Mouse (Mus musculus): ENCODE results near the gene Tbc1d14. TPM values are rescaled to one million over a fixed set of nuclear protein-coding genes. Genes with fewer than 3 reads are reported as not detected.

The Tbc1d14 gene
- polyA plus RNA-seq, 1 experiment from 2014 or later, result 38.2 TPM

- no peak overlapping the region for H3K27ac ChIP-seq
- H3K4me3 ChIP-seq, result no peak overlapping the region
- H3K36me3 ChIP-seq, result peaks cover 96% of the 10 kb centered on the region
- DNase-seq (ENCODE audit: low spot score), result no peak
- H3K9me3 ChIP-seq (replicated peaks), result no peaks in the 10 kb centered on the region
- H3K4me1 ChIP-seq, result no peaks in the 10 kb centered on the region; the same call in 1 of the 2 replicates
- no peaks in the 10 kb centered on the region for H3K27me3 ChIP-seq (ENCODE audit: low read depth, poor library complexity, severe bottlenecking)
- 92% methylated on average over 5 of the region's 5 CpGs for WGBS
Measured at GRCm38 (mm10) chr5:36515558-36515957, 77.5 kb downstream of the Tbc1d14 start.

- no peak for DNase-seq (ENCODE audit: low spot score)
Measured at GRCm38 (mm10) chr5:36515126-36515525, 78.0 kb downstream of the Tbc1d14 start.

GRCm38 (mm10) chr5:36510956-36511355 is 82.1 kb downstream of the Tbc1d14 start:
- WGBS, result 90% methylated on average over 2 of the region's 2 CpGs
- no peak overlapping the region for H3K4me3 ChIP-seq
- no peaks in the 10 kb centered on the region for H3K4me1 ChIP-seq
- peaks cover 92% of the 10 kb centered on the region for H3K36me3 ChIP-seq
- no peaks in the 10 kb centered on the region for H3K27me3 ChIP-seq (ENCODE audit: low read depth, poor library complexity, severe bottlenecking)
- no peak for DNase-seq (ENCODE audit: low spot score)
- no peaks in the 10 kb centered on the region for H3K9me3 ChIP-seq (replicated peaks)
- no peak overlapping the region for H3K27ac ChIP-seq

More at GRCm38 (mm10) chr5:36515126-36515525, 78.0 kb downstream of the Tbc1d14 start:
- no peaks in the 10 kb centered on the region for H3K27me3 ChIP-seq (ENCODE audit: low read depth, poor library complexity, severe bottlenecking)
- H3K9me3 ChIP-seq (replicated peaks), result no peaks in the 10 kb centered on the region
- peaks cover 96% of the 10 kb centered on the region for H3K36me3 ChIP-seq
- WGBS, result 98% methylated on average over 1 of the region's 1 CpGs
- no peaks in the 10 kb centered on the region; the same call in 1 of the 2 replicates for H3K4me1 ChIP-seq
- no peak overlapping the region for H3K27ac ChIP-seq
- no peak overlapping the region for H3K4me3 ChIP-seq

- no peaks in the 10 kb centered on the region for H3K9me3 ChIP-seq (replicated peaks)
- no peak for DNase-seq (ENCODE audit: low spot score)
- H3K4me3 ChIP-seq, result no peak overlapping the region
- H3K27ac ChIP-seq, result no peak overlapping the region
- H3K4me1 ChIP-seq, result no peaks in the 10 kb centered on the region
- H3K27me3 ChIP-seq (ENCODE audit: low read depth, poor library complexity, severe bottlenecking), result no peaks in the 10 kb centered on the region
- H3K36me3 ChIP-seq, result peaks cover 96% of the 10 kb centered on the region
- WGBS, result 93% methylated on average over 10 of the region's 10 CpGs
Measured at GRCm38 (mm10) chr5:36508351-36508750, 84.7 kb downstream of the Tbc1d14 start.

- H3K36me3 ChIP-seq, result peaks cover 95% of the 10 kb centered on the region
- WGBS, result 79% methylated on average over 5 of the region's 5 CpGs
- no peak overlapping the region for H3K4me3 ChIP-seq
- no peaks in the 10 kb centered on the region for H3K27me3 ChIP-seq (ENCODE audit: low read depth, poor library complexity, severe bottlenecking)
- no peaks in the 10 kb centered on the region for H3K4me1 ChIP-seq
- H3K9me3 ChIP-seq (replicated peaks), result no peaks in the 10 kb centered on the region
- H3K27ac ChIP-seq, result no peak overlapping the region
- DNase-seq (ENCODE audit: low spot score), result no peak
Measured at GRCm38 (mm10) chr5:36505643-36506042, 87.4 kb downstream of the Tbc1d14 start.

GRCm38 (mm10) chr5:36505235-36505634 is 87.8 kb downstream of the Tbc1d14 start:
- Histone ChIP-seq H3K36me3 (peaks cover 95% of the 10 kb centered on the region), H3K9me3 (replicated peaks) (no peaks in the 10 kb centered on the region), H3K4me3 (no peak overlapping the region), H3K27ac (no peak overlapping the region), H3K27me3 (ENCODE audit: low read depth, poor library complexity, severe bottlenecking) (no peaks in the 10 kb centered on the region), H3K4me1 (no peaks in the 10 kb centered on the region)
- no peak for DNase-seq (ENCODE audit: low spot score)
- WGBS, result 90% methylated on average over 7 of the region's 7 CpGs

GRCm38 (mm10) chr5:36494709-36495108 is 98.4 kb downstream of the Tbc1d14 start:
- H3K4me3 ChIP-seq, result no peak overlapping the region
- 95% methylated on average over 9 of the region's 9 CpGs for WGBS

GRCm38 (mm10) chr5:36493919-36494318 is 99.2 kb downstream of the Tbc1d14 start:
- H3K9me3 ChIP-seq (replicated peaks), result no peaks in the 10 kb centered on the region
- no peak overlapping the region for H3K4me3 ChIP-seq
- no peaks in the 10 kb centered on the region for H3K4me1 ChIP-seq
- 87% methylated on average over 6 of the region's 6 CpGs for WGBS
- peaks cover 69% of the 10 kb centered on the region for H3K36me3 ChIP-seq
- H3K27me3 ChIP-seq (ENCODE audit: low read depth, poor library complexity, severe bottlenecking), result no peaks in the 10 kb centered on the region
- DNase-seq (ENCODE audit: low spot score), result no peak
- H3K27ac ChIP-seq, result no peak overlapping the region

More at GRCm38 (mm10) chr5:36494709-36495108, 98.4 kb downstream of the Tbc1d14 start:
- Histone ChIP-seq H3K36me3 (peaks cover 74% of the 10 kb centered on the region), H3K4me1 (no peaks in the 10 kb centered on the region), H3K27me3 (ENCODE audit: low read depth, poor library complexity, severe bottlenecking) (no peaks in the 10 kb centered on the region), H3K9me3 (replicated peaks) (no peaks in the 10 kb centered on the region), H3K27ac (no peak overlapping the region)
- no peak for DNase-seq (ENCODE audit: low spot score)

- Histone ChIP-seq H3K27ac (no peak overlapping the region), H3K4me1 (peaks cover 11% of the 10 kb centered on the region), H3K9me3 (replicated peaks) (no peaks in the 10 kb centered on the region), H3K27me3 (ENCODE audit: low read depth, poor library complexity, severe bottlenecking) (peaks cover 26% of the 10 kb centered on the region), H3K36me3 (peaks cover 34% of the 10 kb centered on the region), H3K4me3 (no peak overlapping the region)
- WGBS, result 64% methylated on average over 2 of the region's 2 CpGs
- peak; percentile 43 for DNase-seq (ENCODE audit: low spot score)
Measured at GRCm38 (mm10) chr5:36489225-36489624, 103.9 kb downstream of the Tbc1d14 start.

- Histone ChIP-seq H3K9me3 (replicated peaks) (no peaks in the 10 kb centered on the region), H3K27me3 (ENCODE audit: low read depth, poor library complexity, severe bottlenecking) (peaks cover 26% of the 10 kb centered on the region), H3K27ac (no peak overlapping the region), H3K4me1 (peaks cover 33% of the 10 kb centered on the region), H3K36me3 (peaks cover 4% of the 10 kb centered on the region), H3K4me3 (peak overlapping the region; percentile 90)
- 37% methylated on average over 19 of the region's 19 CpGs for WGBS
- DNase-seq (ENCODE audit: low spot score), result peak; percentile 38
Measured at GRCm38 (mm10) chr5:36485306-36485705, 107.8 kb downstream of the Tbc1d14 start.

GRCm38 (mm10) chr5:36484171-36484990 is 108.7 kb downstream of the Tbc1d14 start, which contains the start of the genes Tada2b and Ccdc96:
TSS of gene Tada2b (minus strand) at chr5:36484285.
TSS of gene Ccdc96 (plus strand) at chr5:36484588.
- peak within 1 kb of the TSS; percentile 90 for H3K4me3 ChIP-seq
- WGBS, result 7% methylated on average over 97 of the region's 97 CpGs
- H3K4me1 ChIP-seq, result peaks cover 33% of the 10 kb centered on the region
- no peaks in the 10 kb centered on the region for H3K9me3 ChIP-seq (replicated peaks)
- peak; percentile 97 for DNase-seq (ENCODE audit: low spot score)
- peaks cover 4% of the 10 kb centered on the region for H3K36me3 ChIP-seq
- peaks cover 26% of the 10 kb centered on the region for H3K27me3 ChIP-seq (ENCODE audit: low read depth, poor library complexity, severe bottlenecking)
- H3K27ac ChIP-seq, result peak within 1 kb of the TSS; percentile 88

GRCm38 (mm10) chr5:36483203-36484101 is 109.6 kb downstream of the Tbc1d14 start:
- peak; percentile 76 for DNase-seq (ENCODE audit: low spot score)
- peaks cover 33% of the 10 kb centered on the region for H3K4me1 ChIP-seq
- peaks cover 4% of the 10 kb centered on the region for H3K36me3 ChIP-seq
- no peaks in the 10 kb centered on the region for H3K9me3 ChIP-seq (replicated peaks)
- H3K27ac ChIP-seq, result peak overlapping the region; percentile 88
- 5% methylated on average over 58 of the region's 58 CpGs for whole genome bisulfite sequencing
- H3K4me3 ChIP-seq, result peak overlapping the region; percentile 90
- peaks cover 26% of the 10 kb centered on the region for H3K27me3 ChIP-seq (ENCODE audit: low read depth, poor library complexity, severe bottlenecking)
